Mouse (Mus musculus): ENCODE measurements at regions not wholly inside any gene's neighbourhood (a gene's known extent, or its start where the extent isn't known, plus 50 kb on each side); places are given as distances from the start of the nearest gene placed in this dataset.

- ATAC-seq (ENCODE audit: low FRiP score, low TSS enrichment) = no peak
- Histone ChIP-seq H3K4me1 (ENCODE audit: control insufficient read depth, insufficient read depth, low read length) (no peaks in the 10 kb centered on the region), H3K9ac (replicated peaks; ENCODE audit: low read length) (no peak overlapping the region), H3K36me3 (ENCODE audit: control insufficient read depth, insufficient read depth, low read length) (no peaks in the 10 kb centered on the region), H3K4me3 (replicated peaks; ENCODE audit: low read depth, low read length) (no peak overlapping the region), H3K27ac (replicated peaks; ENCODE audit: low read depth, low read length) (no peak overlapping the region), H3K9me3 (ENCODE audit: control insufficient read depth, low read length) (no peaks in the 10 kb centered on the region), H3K4me2 (ENCODE audit: low read length) (no peak overlapping the region), H3K27me3 (ENCODE audit: control insufficient read depth, insufficient read depth, low read length) (no peaks in the 10 kb centered on the region)
- 82% methylated on average over 9 of the region's 9 CpGs for WGBS
- no peak for DNase-seq
Observed at GRCm38 (mm10) chr1:35331602-35332339, 482.0 kb downstream of the Plekhb2 start.

GRCm38 (mm10) chr1:35332340-35332684, 482.5 kb downstream of the Plekhb2 start:
- Histone ChIP-seq H3K4me1 (ENCODE audit: control insufficient read depth, insufficient read depth, low read length) (no peaks in the 10 kb centered on the region), H3K4me2 (ENCODE audit: low read length) (no peak overlapping the region), H3K27ac (replicated peaks; ENCODE audit: low read depth, low read length) (no peak overlapping the region), H3K9me3 (ENCODE audit: control insufficient read depth, low read length) (no peaks in the 10 kb centered on the region), H3K27me3 (ENCODE audit: control insufficient read depth, insufficient read depth, low read length) (no peaks in the 10 kb centered on the region), H3K4me3 (replicated peaks; ENCODE audit: low read depth, low read length) (no peak overlapping the region), H3K36me3 (ENCODE audit: control insufficient read depth, insufficient read depth, low read length) (no peaks in the 10 kb centered on the region), H3K9ac (replicated peaks; ENCODE audit: low read length) (no peak overlapping the region)
- DNase-seq (no peak), ATAC-seq (ENCODE audit: low FRiP score, low TSS enrichment) (no peak)
- 94% methylated on average over 2 of the region's 2 CpGs for WGBS

GRCm38 (mm10) chr1:35337647-35338046, 487.9 kb downstream of the Plekhb2 start:
- whole genome bisulfite sequencing = 92% methylated on average over 3 of the region's 3 CpGs
- H3K4me3 ChIP-seq (replicated peaks; ENCODE audit: low read depth, low read length) = no peak overlapping the region
- no peak for ATAC-seq (ENCODE audit: low FRiP score, low TSS enrichment)
- H3K27ac ChIP-seq (replicated peaks; ENCODE audit: low read depth, low read length) = no peak overlapping the region
- no peaks in the 10 kb centered on the region for H3K4me1 ChIP-seq (ENCODE audit: control insufficient read depth, insufficient read depth, low read length)
- no peak overlapping the region for H3K9ac ChIP-seq (replicated peaks; ENCODE audit: low read length)
- no peak for DNase-seq
- H3K27me3 ChIP-seq (ENCODE audit: control insufficient read depth, insufficient read depth, low read length) = no peaks in the 10 kb centered on the region
- no peaks in the 10 kb centered on the region for H3K36me3 ChIP-seq (ENCODE audit: control insufficient read depth, insufficient read depth, low read length)
- no peak overlapping the region for H3K4me2 ChIP-seq (ENCODE audit: low read length)
- no peaks in the 10 kb centered on the region; the same call in 1 of the 2 replicates for H3K9me3 ChIP-seq (ENCODE audit: control insufficient read depth, low read length)

- H3K9ac ChIP-seq (replicated peaks; ENCODE audit: low read length) = no peak overlapping the region
- WGBS = 86% methylated on average over 3 of the region's 3 CpGs
- no peak overlapping the region for H3K27ac ChIP-seq (replicated peaks; ENCODE audit: low read depth, low read length)
- H3K4me2 ChIP-seq (ENCODE audit: low read length) = no peak overlapping the region
- H3K27me3 ChIP-seq (ENCODE audit: control insufficient read depth, insufficient read depth, low read length) = no peaks in the 10 kb centered on the region
- H3K9me3 ChIP-seq (ENCODE audit: control insufficient read depth, low read length) = no peaks in the 10 kb centered on the region; the same call in 1 of the 2 replicates
- H3K4me3 ChIP-seq (replicated peaks; ENCODE audit: low read depth, low read length) = no peak overlapping the region
- ATAC-seq (ENCODE audit: low FRiP score, low TSS enrichment) = no peak
- no peak for DNase-seq
- no peaks in the 10 kb centered on the region for H3K4me1 ChIP-seq (ENCODE audit: control insufficient read depth, insufficient read depth, low read length)
- no peaks in the 10 kb centered on the region for H3K36me3 ChIP-seq (ENCODE audit: control insufficient read depth, insufficient read depth, low read length)
Observed at GRCm38 (mm10) chr1:35338184-35338583, 488.4 kb downstream of the Plekhb2 start.

DNA sequence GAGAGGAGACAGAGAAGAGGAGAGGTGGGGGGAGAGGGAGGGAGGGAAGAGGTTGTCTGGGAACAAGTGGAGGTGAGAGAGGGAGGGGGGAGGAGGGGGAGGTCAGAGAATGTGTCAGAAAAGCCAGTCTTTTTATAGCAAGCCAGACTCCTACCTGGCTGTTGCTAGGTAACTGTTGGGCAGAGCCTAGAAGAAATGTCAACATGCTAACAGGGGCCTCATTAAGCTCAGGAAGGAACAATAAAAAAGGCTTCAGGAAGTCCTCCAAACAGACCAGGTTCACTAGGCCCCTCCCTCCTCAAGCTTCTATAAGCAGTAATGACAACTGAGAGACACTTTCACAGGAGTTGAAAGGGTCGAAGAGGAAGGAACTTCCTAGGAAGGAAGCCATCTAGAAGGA, 494.8 kb downstream of the Plekhb2 start:
- H3K4me2 ChIP-seq (ENCODE audit: low read length) = no peak overlapping the region
- no peak overlapping the region for H3K9ac ChIP-seq (replicated peaks; ENCODE audit: low read length)
- ATAC-seq (ENCODE audit: low FRiP score, low TSS enrichment) = no peak
- no peak overlapping the region for H3K4me3 ChIP-seq (replicated peaks; ENCODE audit: low read depth, low read length)
- H3K36me3 ChIP-seq (ENCODE audit: control insufficient read depth, insufficient read depth, low read length) = no peaks in the 10 kb centered on the region
- DNase-seq = no peak
- WGBS = 50% methylated on average over 1 of the region's 1 CpGs
- no peaks in the 10 kb centered on the region for H3K27me3 ChIP-seq (ENCODE audit: control insufficient read depth, insufficient read depth, low read length)
- H3K4me1 ChIP-seq (ENCODE audit: control insufficient read depth, insufficient read depth, low read length) = no peaks in the 10 kb centered on the region
- H3K27ac ChIP-seq (replicated peaks; ENCODE audit: low read depth, low read length) = no peak overlapping the region
- H3K9me3 ChIP-seq (ENCODE audit: control insufficient read depth, low read length) = no peaks in the 10 kb centered on the region; the same call in 1 of the 2 replicates

- H3K9ac ChIP-seq (replicated peaks; ENCODE audit: low read length) = no peak overlapping the region
- H3K27me3 ChIP-seq (ENCODE audit: control insufficient read depth, insufficient read depth, low read length) = no peaks in the 10 kb centered on the region
- DNase-seq (no peak), ATAC-seq (ENCODE audit: low FRiP score, low TSS enrichment) (no peak)
- H3K4me3 ChIP-seq (replicated peaks; ENCODE audit: low read depth, low read length) = no peak overlapping the region
- no peaks in the 10 kb centered on the region for H3K9me3 ChIP-seq (ENCODE audit: control insufficient read depth, low read length)
- H3K36me3 ChIP-seq (ENCODE audit: control insufficient read depth, insufficient read depth, low read length) = no peaks in the 10 kb centered on the region
- no peak overlapping the region for H3K27ac ChIP-seq (replicated peaks; ENCODE audit: low read depth, low read length)
- no peak overlapping the region for H3K4me2 ChIP-seq (ENCODE audit: low read length)
- no peaks in the 10 kb centered on the region for H3K4me1 ChIP-seq (ENCODE audit: control insufficient read depth, insufficient read depth, low read length)
- WGBS = 54% methylated on average over 4 of the region's 4 CpGs
Observed at GRCm38 (mm10) chr1:35348294-35348693, 498.5 kb downstream of the Plekhb2 start.

- H3K27me3 ChIP-seq (ENCODE audit: control insufficient read depth, insufficient read depth, low read length) = no peaks in the 10 kb centered on the region
- no peak overlapping the region for H3K4me3 ChIP-seq (replicated peaks; ENCODE audit: low read depth, low read length)
Observed at GRCm38 (mm10) chr1:35358981-35359380, 509.2 kb downstream of the Plekhb2 start.

GRCm38 (mm10) chr1:35361465-35361864, 511.7 kb downstream of the Plekhb2 start:
- Histone ChIP-seq H3K36me3 (ENCODE audit: control insufficient read depth, insufficient read depth, low read length) (no peaks in the 10 kb centered on the region), H3K9me3 (ENCODE audit: control insufficient read depth, low read length) (no peaks in the 10 kb centered on the region), H3K27ac (replicated peaks; ENCODE audit: low read depth, low read length) (no peak overlapping the region), H3K4me2 (ENCODE audit: low read length) (no peak overlapping the region), H3K27me3 (ENCODE audit: control insufficient read depth, insufficient read depth, low read length) (no peaks in the 10 kb centered on the region), H3K4me1 (ENCODE audit: control insufficient read depth, insufficient read depth, low read length) (no peaks in the 10 kb centered on the region), H3K4me3 (replicated peaks; ENCODE audit: low read depth, low read length) (no peak overlapping the region), H3K9ac (replicated peaks; ENCODE audit: low read length) (no peak overlapping the region)
- DNase-seq (no peak), ATAC-seq (ENCODE audit: low FRiP score, low TSS enrichment) (no peak)
- 95% methylated on average over 3 of the region's 3 CpGs for WGBS

More at GRCm38 (mm10) chr1:35358981-35359380, 509.2 kb downstream of the Plekhb2 start:
- H3K27ac ChIP-seq (replicated peaks; ENCODE audit: low read depth, low read length) = no peak overlapping the region
- H3K4me2 ChIP-seq (ENCODE audit: low read length) = no peak overlapping the region
- H3K9me3 ChIP-seq (ENCODE audit: control insufficient read depth, low read length) = no peaks in the 10 kb centered on the region
- H3K9ac ChIP-seq (replicated peaks; ENCODE audit: low read length) = no peak overlapping the region
- peak; percentile 39 for DNase-seq
- no peaks in the 10 kb centered on the region for H3K4me1 ChIP-seq (ENCODE audit: control insufficient read depth, insufficient read depth, low read length)
- ATAC-seq (ENCODE audit: low FRiP score, low TSS enrichment) = no peak
- H3K36me3 ChIP-seq (ENCODE audit: control insufficient read depth, insufficient read depth, low read length) = no peaks in the 10 kb centered on the region
- WGBS = 20% methylated on average over 5 of the region's 5 CpGs

DNA sequence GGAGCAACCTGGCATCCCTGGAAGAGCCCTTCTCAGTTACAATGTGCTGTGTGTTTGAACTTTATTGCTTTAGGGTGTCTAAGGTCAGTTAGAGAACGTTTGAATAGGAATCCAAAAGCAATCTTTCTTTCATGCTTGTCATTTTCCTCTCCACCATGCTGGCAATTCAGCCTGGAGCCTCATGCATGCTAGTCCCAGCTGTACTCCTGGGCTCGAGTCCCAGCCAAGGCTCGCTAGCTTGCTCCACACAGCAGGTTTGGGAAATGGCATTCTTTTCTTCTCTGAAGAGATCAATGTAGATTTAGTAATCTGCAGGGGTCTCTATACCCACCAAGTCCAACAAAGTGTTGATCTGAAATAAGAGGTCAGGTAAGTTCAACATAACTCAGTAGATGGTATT, 513.1 kb downstream of the Plekhb2 start:
- Histone ChIP-seq H3K27me3 (ENCODE audit: control insufficient read depth, insufficient read depth, low read length) (no peaks in the 10 kb centered on the region), H3K27ac (replicated peaks; ENCODE audit: low read depth, low read length) (no peak overlapping the region), H3K9me3 (ENCODE audit: control insufficient read depth, low read length) (no peaks in the 10 kb centered on the region), H3K4me3 (replicated peaks; ENCODE audit: low read depth, low read length) (no peak overlapping the region), H3K9ac (replicated peaks; ENCODE audit: low read length) (no peak overlapping the region), H3K4me1 (ENCODE audit: control insufficient read depth, insufficient read depth, low read length) (no peaks in the 10 kb centered on the region), H3K36me3 (ENCODE audit: control insufficient read depth, insufficient read depth, low read length) (no peaks in the 10 kb centered on the region), H3K4me2 (ENCODE audit: low read length) (no peak overlapping the region)
- 66% methylated on average over 3 of the region's 3 CpGs for WGBS
- DNase-seq = no peak
- ATAC-seq (ENCODE audit: low FRiP score, low TSS enrichment) = no peak
